8 mouse cellular contexts compared by ENCODE assay signal in genomic region chr8:119927422-119928092, GRCm38 (mm10). TPM values are rescaled to one million over a fixed set of nuclear protein-coding genes. Genes with fewer than 3 reads are reported as not detected.
A peak's percentile ranks its signal among the peaks of the same experiment; 100 is the strongest.
DNase-seq lines count a peak whose midpoint lies in the region; ATAC-seq lines count a peak whose summit lies in the region.
"Had no signal": no experiment of that assay in that cellular context is flagged by ENCODE, and none has a peak within 500 bp of the region (broad histone marks: within the 10 kb centered on the region; RNA-seq: fewer than 3 reads in every experiment).

No protein-coding gene starts in this region.

- H3K27ac ChIP-seq in neural tube, embryonic 11.5 days (ENCODE audit: low read depth, low read length), result no peak overlapping the region
- no peak overlapping the region for H3K27ac ChIP-seq in kidney, embryonic 14.5 days (ENCODE audit: low read depth, low read length)
- H3K27ac ChIP-seq: heart, embryonic 13.5 days had no signal

- no peak overlapping the region for H3K4me3 ChIP-seq in neural tube, embryonic 11.5 days (ENCODE audit: low read depth, low read length)
- no peak overlapping the region for H3K4me3 ChIP-seq in kidney, embryonic 14.5 days (ENCODE audit: low read length)
- H3K4me3 ChIP-seq: heart, embryonic 13.5 days had no signal

- H3K27me3 ChIP-seq in neural tube, embryonic 11.5 days (ENCODE audit: control insufficient read depth, insufficient read depth, low read length), result no peaks in the 10 kb centered on the region
- H3K27me3 ChIP-seq in kidney, embryonic 14.5 days (ENCODE audit: control insufficient read depth, insufficient read depth, low read length), result no peaks in the 10 kb centered on the region
- H3K27me3 ChIP-seq: heart, embryonic 13.5 days had no signal

- DNase-seq in neural tube, embryonic 11.5 days (ENCODE audit: low spot score), result peak; percentile 40
- DNase-seq in neural tube, embryonic 10.5 days (ENCODE audit: extremely low spot score, low spot score), result no peak
- DNase-seq in adipocyte (ENCODE audit: low spot score), result peak; percentile 37
- peak; percentile 48 for DNase-seq in embryo, embryonic 9.5 days (ENCODE audit: extremely low spot score)
- no peak for DNase-seq in ovary, postnatal 36 days (ENCODE audit: low spot score)

- H3K4me1 ChIP-seq in neural tube, embryonic 11.5 days (ENCODE audit: control insufficient read depth, insufficient read depth, low read length), result peaks cover 4% of the 10 kb centered on the region; the same call in 1 of the 2 replicates
- no peaks in the 10 kb centered on the region; the same call in 1 of the 2 replicates for H3K4me1 ChIP-seq in kidney, embryonic 14.5 days (ENCODE audit: control insufficient read depth, insufficient read depth, low read length)

- ATAC-seq in neural tube, embryonic 11.5 days (ENCODE audit: insufficient read depth, low FRiP score, low TSS enrichment), result no peak
- peak; percentile 72 for ATAC-seq in kidney, embryonic 14.5 days (ENCODE audit: low FRiP score, low TSS enrichment)
- peak; percentile 86 for ATAC-seq in megakaryocyte progenitor cell, adult 5-6 weeks (replicated peaks; ENCODE audit: poor library complexity)

- 44% methylated on average over 6 of the region's 6 CpGs for WGBS in neural tube, embryonic 11.5 days
- 44% methylated on average over 6 of the region's 6 CpGs for WGBS in kidney, embryonic 14.5 days

- H3K9ac ChIP-seq in neural tube, embryonic 11.5 days (ENCODE audit: low read length), result no peak overlapping the region
- H3K9ac ChIP-seq in kidney, embryonic 14.5 days (ENCODE audit: low read depth, low read length), result no peak overlapping the region
- H3K9ac ChIP-seq: heart, embryonic 13.5 days had no signal

- H3K9me3 ChIP-seq in neural tube, embryonic 11.5 days (ENCODE audit: control insufficient read depth, low read length), result no peaks in the 10 kb centered on the region
- no peaks in the 10 kb centered on the region for H3K9me3 ChIP-seq in kidney, embryonic 14.5 days (ENCODE audit: control insufficient read depth, low read length)
- H3K9me3 ChIP-seq: heart, embryonic 13.5 days had no signal

- H3K4me2 ChIP-seq in neural tube, embryonic 11.5 days (ENCODE audit: low read depth), result no peak overlapping the region
- H3K4me2 ChIP-seq in kidney, embryonic 14.5 days (replicated peaks; ENCODE audit: low read depth, low read length), result no peak overlapping the region
- H3K4me2 ChIP-seq: heart, embryonic 13.5 days had no signal

- no peaks in the 10 kb centered on the region; the same call in 1 of the 2 replicates for H3K36me3 ChIP-seq in neural tube, embryonic 11.5 days (ENCODE audit: control insufficient read depth, insufficient read depth, low read length)
- peaks cover 14% of the 10 kb centered on the region for H3K36me3 ChIP-seq in kidney, embryonic 14.5 days (ENCODE audit: control insufficient read depth, insufficient read depth, low read length)

RNA-seq across cellular contexts. Expression of gene Gm20388, which starts 16.9 kb away (rescaled TPM):
- not detected in 2 replicates for polyA plus RNA-seq in neural tube, embryonic 11.5 days (2014; fragmentation: Nextera tagmentation; extraction: Ambion mirVana)
- 5.7 TPM in 1 of 2 replicates, not detected in the other for polyA plus RNA-seq in kidney, embryonic 14.5 days (2014; fragmentation: Nextera tagmentation; extraction: Ambion mirVana)
- 18.6 and 18.7 TPM in 2 replicates for total RNA-seq in megakaryocyte progenitor cell, adult 5-6 weeks (2015)
- total RNA-seq in megakaryocyte progenitor cell, adult 5-6 weeks (2017), result 14.7 TPM in 1 of 2 replicates, not detected in the other
- polyA plus RNA-seq: heart, embryonic 13.5 days had no signal

RNA-seq across cellular contexts. Expression of gene Usp10, which starts 17.4 kb away (rescaled TPM):
- polyA plus RNA-seq in neural tube, embryonic 11.5 days (2014; fragmentation: Nextera tagmentation; extraction: Ambion mirVana), result 154 and 181 TPM in 2 replicates
- polyA plus RNA-seq in kidney, embryonic 14.5 days (2014; fragmentation: Nextera tagmentation; extraction: Ambion mirVana), result 91.9 and 156 TPM in 2 replicates
- total RNA-seq in megakaryocyte progenitor cell, adult 5-6 weeks (2015), result 71.9 and 73.0 TPM in 2 replicates
- total RNA-seq in megakaryocyte progenitor cell, adult 5-6 weeks (2017), result 43.7 and 80.3 TPM in 2 replicates

Comparison
In these comparisons a context has a peak if more than half of its experiments do, and no peak if none do; other contexts are left out.
1. DNase-seq: peak in neural tube, embryonic 11.5 days (single experiment), adipocyte (single experiment) and embryo, embryonic 9.5 days (single experiment); none in neural tube, embryonic 10.5 days (single experiment) and ovary, postnatal 36 days (single experiment).